Mouse (Mus musculus): ENCODE data around the gene Gm42674.

- TF ChIP-seq HCFC1 (IDR thresholded peaks at IDR 0.05; ENCODE audit: borderline replicate concordance, insufficient read depth, low read length) (no peak), CHD2 (IDR thresholded peaks at IDR 0.05; ENCODE audit: low read depth, low read length) (no peak)
These were observed 12.3 kb upstream of the Gm42674 start for GRCm38 (mm10) chr3:90589390-90589789.

Data from ES-E14 (cell line).